Mouse (Mus musculus) liver, postnatal 0 days (tissue): ENCODE data around the gene Tcf3. TPM values are rescaled to one million over a fixed set of nuclear protein-coding genes. Genes with fewer than 3 reads are reported as not detected.

Source experiments
- ATAC-seq: fragments of 200-750 bp; cut with Nextera tagmentation; 2 replicates; pipeline ENCODE4 v1.8.0; 2017; ENCODE audit warnings: mild to moderate bottlenecking, moderate library complexity
- DNase-seq: peaks from one replicate; pipeline ENCODE4 v3.0.0-alpha.2; 2016
- H3K27ac ChIP-seq: fragments of 300-500 bp; sonication (generic); 2 replicates; pipeline ENCODE4 v1.5.1; 2014; ENCODE audit warnings: antibody characterized with exemption, moderate library complexity, mild to moderate bottlenecking, low read depth
- H3K27me3 ChIP-seq: fragments of 300-500 bp; sonication (generic); 2 replicates; pipeline ENCODE4 v1.6.1; 2014; ENCODE audit warnings: low read length, control low read depth, mixed read lengths; ENCODE audit not compliant: insufficient read depth
- H3K36me3 ChIP-seq: fragments of 300-500 bp; sonication (generic); replicated peaks from 2 replicates; pipeline ENCODE4 v1.6.1; 2014; ENCODE audit warnings: mild to moderate bottlenecking, control low read depth, low read length, moderate library complexity, mixed read lengths; ENCODE audit not compliant: insufficient read depth
- H3K4me1 ChIP-seq: fragments of 300-500 bp; sonication (generic); 2 replicates; pipeline ENCODE4 v1.6.1; 2014; ENCODE audit warnings: antibody characterized with exemption, mild to moderate bottlenecking, control low read depth; ENCODE audit not compliant: insufficient read depth
- H3K4me2 ChIP-seq: fragments of 300-500 bp; sonication (generic); 2 replicates; pipeline ENCODE4 v1.6.1; 2014; ENCODE audit warnings: low read depth, mild to moderate bottlenecking, low read length, moderate library complexity, mixed read lengths
- H3K4me3 ChIP-seq: fragments of 300-500 bp; sonication (generic); 2 replicates; pipeline ENCODE4 v1.5.1; 2014; ENCODE audit warnings: low read depth, low read length
- H3K9ac ChIP-seq: fragments of 300-500 bp; sonication (generic); replicated peaks from 2 replicates; pipeline ENCODE4 v1.6.1; 2014; ENCODE audit warnings: mild to moderate bottlenecking, moderate library complexity
- H3K9me3 ChIP-seq: fragments of 300-500 bp; sonication (generic); 2 replicates; pipeline ENCODE4 v1.6.1; 2016; ENCODE audit warnings: mild to moderate bottlenecking, control low read depth, low read length, mixed read lengths
- CTCF ChIP-seq: sonication (generic); IDR thresholded peaks from 2 replicates; pipeline ENCODE4 v1.5.1; 2016; ENCODE audit warnings: antibody characterized with exemption, low read depth
- EP300 ChIP-seq: IDR thresholded peaks from 2 replicates; pipeline ENCODE4 v1.6.1; 2016; ENCODE audit warnings: antibody characterized with exemption, low read depth, mild to moderate bottlenecking
- WGBS: fragments of 180-500 bp; shearing (Covaris S2); extraction: QIAGEN DNeasy Blood & Tissue Kit; methylation state at CpG from one replicate; pipeline ENCODE4 v1.1.7; 2014; ENCODE audit not compliant: insufficient replicate concordance; 5-methylcytosine and 5-hydroxymethylcytosine counted together
- polyA plus RNA-seq: library from polyadenylated mRNA; unstranded; fragments of >200 nt; fragmentation: Nextera tagmentation; extraction: Ambion mirVana; gene quantifications from 2 replicates; pipeline ENCODE4 v1.2.1, GENCODE M21; 2015

The Tcf3 gene
- 28.2 and 29.5 TPM in 2 replicates for polyA plus RNA-seq

- no peaks in the 10 kb centered on the region for H3K27me3 ChIP-seq
- peak within 1 kb of the TSS; percentile 97 for H3K4me2 ChIP-seq
- peak; percentile 96 for DNase-seq
Measured at GRCm38 (mm10) chr10:80433513-80434232, at the start of gene Tcf3. TSS of gene Tcf3 (minus strand) at chr10:80433647.

GRCm38 (mm10) chr10:80481002-80481401, 47.6 kb upstream of the Tcf3 start:
- H3K9me3 ChIP-seq: no peaks in the 10 kb centered on the region
- H3K27me3 ChIP-seq: peaks cover 44% of the 10 kb centered on the region
- no peak overlapping the region for H3K4me3 ChIP-seq

More at GRCm38 (mm10) chr10:80433513-80434232, at the start of gene Tcf3:
- WGBS: under 1% methylated on average over 52 of the region's 61 CpGs
- peaks cover 43% of the 10 kb centered on the region for H3K4me1 ChIP-seq
- peak; percentile 92 for ATAC-seq
- H3K9me3 ChIP-seq: no peaks in the 10 kb centered on the region
- peak within 1 kb of the TSS; percentile 99 for H3K9ac ChIP-seq
- H3K4me3 ChIP-seq: peak within 1 kb of the TSS; percentile 100
- peak; percentile 4; the same call in 1 of the 2 replicates for TF ChIP-seq CTCF
- peak; percentile 95 for TF ChIP-seq EP300
- peak within 1 kb of the TSS; percentile 87 for H3K27ac ChIP-seq
- peaks cover 22% of the 10 kb centered on the region for H3K36me3 ChIP-seq

GRCm38 (mm10) chr10:80478531-80478930, 45.1 kb upstream of the Tcf3 start:
- H3K4me1 ChIP-seq: peaks cover 10% of the 10 kb centered on the region
- H3K27me3 ChIP-seq: peaks cover 36% of the 10 kb centered on the region
- ATAC-seq (no peak), DNase-seq (no peak)
- TF ChIP-seq CTCF (no peak), EP300 (no peak)
- H3K9me3 ChIP-seq: no peaks in the 10 kb centered on the region
- 65% methylated on average over 5 of the region's 5 CpGs for WGBS
- no peak overlapping the region for H3K9ac ChIP-seq
- H3K36me3 ChIP-seq: no peaks in the 10 kb centered on the region
- H3K4me2 ChIP-seq: no peak overlapping the region
- H3K27ac ChIP-seq: no peak overlapping the region
- H3K4me3 ChIP-seq: no peak overlapping the region

More at GRCm38 (mm10) chr10:80481002-80481401, 47.6 kb upstream of the Tcf3 start:
- Histone ChIP-seq H3K9ac (no peak overlapping the region), H3K4me2 (no peak overlapping the region), H3K27ac (no peak overlapping the region), H3K4me1 (0 out of 2 replicates have a peak, but pooled peaks cover under 1% of the 10 kb centered on the region), H3K36me3 (no peaks in the 10 kb centered on the region)
- TF ChIP-seq CTCF: no peak
- no peak for TF ChIP-seq EP300
- DNase-seq (peak; percentile 51), ATAC-seq (peak; percentile 65; the same call in 1 of the 2 replicates)
- WGBS: 28% methylated on average over 5 of the region's 5 CpGs

- peaks cover 38% of the 10 kb centered on the region for H3K27me3 ChIP-seq
- ATAC-seq (peak; percentile 94), DNase-seq (peak; percentile 93)
- peak overlapping the region; percentile 31 for H3K9ac ChIP-seq
- TF ChIP-seq EP300 (peak; percentile 75; the same call in 1 of the 2 replicates), CTCF (no peak)
- H3K4me2 ChIP-seq: peak overlapping the region; percentile 65
- H3K4me3 ChIP-seq: peak overlapping the region; percentile 49
- no peaks in the 10 kb centered on the region for H3K9me3 ChIP-seq
- H3K36me3 ChIP-seq: no peaks in the 10 kb centered on the region
- H3K27ac ChIP-seq: peak overlapping the region; percentile 58
- 2% methylated on average over 49 of the region's 58 CpGs for WGBS
- H3K4me1 ChIP-seq: peaks cover 10% of the 10 kb centered on the region
Measured at GRCm38 (mm10) chr10:80475290-80475959, 42.0 kb upstream of the Tcf3 start.

- DNase-seq: no peak
- Histone ChIP-seq H3K27ac (no peak overlapping the region), H3K4me2 (no peak overlapping the region), H3K36me3 (no peaks in the 10 kb centered on the region), H3K9me3 (no peaks in the 10 kb centered on the region), H3K27me3 (peaks cover 34% of the 10 kb centered on the region), H3K4me1 (no peaks in the 10 kb centered on the region), H3K4me3 (no peak overlapping the region), H3K9ac (no peak overlapping the region)
- TF ChIP-seq EP300: no peak
- no peak for TF ChIP-seq CTCF
- no peak for ATAC-seq
- WGBS: 61% methylated on average over 5 of the region's 5 CpGs
Measured at GRCm38 (mm10) chr10:80465066-80465465, 31.6 kb upstream of the Tcf3 start.

GRCm38 (mm10) chr10:80464381-80465035, 31.1 kb upstream of the Tcf3 start:
- WGBS: 16% methylated on average over 19 of the region's 19 CpGs
- TF ChIP-seq EP300 (no peak), CTCF (no peak)
- no peak overlapping the region for H3K4me2 ChIP-seq
- no peak overlapping the region for H3K27ac ChIP-seq
- H3K4me1 ChIP-seq: no peaks in the 10 kb centered on the region
- H3K27me3 ChIP-seq: peaks cover 29% of the 10 kb centered on the region
- H3K4me3 ChIP-seq: no peak overlapping the region
- no peak for DNase-seq
- H3K36me3 ChIP-seq: no peaks in the 10 kb centered on the region
- H3K9me3 ChIP-seq: no peaks in the 10 kb centered on the region
- H3K9ac ChIP-seq: no peak overlapping the region
- ATAC-seq: no peak
